Mouse (Mus musculus): ENCODE results near the gene Hoxd12.

Hoxd12 gene

GRCm38 (mm10) chr2:74666411-74666810, 8.4 kb upstream of the Hoxd12 start:
- DNase-seq (ENCODE audit: low spot score), result no peak

- no peak for DNase-seq (ENCODE audit: low spot score)
Observed at GRCm38 (mm10) chr2:74667191-74667841, 7.5 kb upstream of the Hoxd12 start.

GRCm38 (mm10) chr2:74667842-74668357, 6.9 kb upstream of the Hoxd12 start, which contains the start of gene Hoxd13:
Gene Hoxd13, plus strand, starts transcription at chr2:74668310.
- DNase-seq (ENCODE audit: low spot score), result no peak

- no peak for DNase-seq (ENCODE audit: low spot score)
Observed at GRCm38 (mm10) chr2:74668370-74669229, 6.2 kb upstream of the Hoxd12 start.

- no peak for DNase-seq (ENCODE audit: low spot score)
Observed at GRCm38 (mm10) chr2:74669230-74669578, 5.6 kb upstream of the Hoxd12 start.

GRCm38 (mm10) chr2:74669650-74670235, 5.1 kb upstream of the Hoxd12 start:
- no peak for DNase-seq (ENCODE audit: low spot score)

GRCm38 (mm10) chr2:74670632-74671188, 4.1 kb upstream of the Hoxd12 start:
- no peak for DNase-seq (ENCODE audit: low spot score)

- DNase-seq (ENCODE audit: low spot score), result no peak
Observed at GRCm38 (mm10) chr2:74671847-74672246, 3.0 kb upstream of the Hoxd12 start.

GRCm38 (mm10) chr2:74672481-74673362, 2.1 kb upstream of the Hoxd12 start:
- no peak for DNase-seq (ENCODE audit: low spot score)

- no peak for DNase-seq (ENCODE audit: low spot score)
Observed at GRCm38 (mm10) chr2:74673835-74674425, 883 bp upstream of the Hoxd12 start.

GRCm38 (mm10) chr2:74675666-74676282, 961 bp downstream of the Hoxd12 start:
- no peak for DNase-seq (ENCODE audit: low spot score)

- DNase-seq (ENCODE audit: low spot score), result no peak
Observed at GRCm38 (mm10) chr2:74676376-74677052, 1.7 kb downstream of the Hoxd12 start.

GRCm38 (mm10) chr2:74677106-74677505, 2.3 kb downstream of the Hoxd12 start:
- DNase-seq (ENCODE audit: low spot score), result no peak

GRCm38 (mm10) chr2:74678891-74679595, 4.2 kb downstream of the Hoxd12 start, which contains the start of gene Hoxd11:
Gene Hoxd11, plus strand, starts transcription at chr2:74679557.
- no peak for DNase-seq (ENCODE audit: low spot score)

GRCm38 (mm10) chr2:74679596-74679971, 4.8 kb downstream of the Hoxd12 start:
- no peak for DNase-seq (ENCODE audit: low spot score)

- no peak for DNase-seq (ENCODE audit: low spot score)
Observed at GRCm38 (mm10) chr2:74679980-74680379, 5.2 kb downstream of the Hoxd12 start.

GRCm38 (mm10) chr2:74680561-74681398, 6.0 kb downstream of the Hoxd12 start:
- DNase-seq (ENCODE audit: low spot score), result no peak

All from spleen, adult 12 weeks (tissue).